Mouse (Mus musculus): Measurements from ENCODE around the gene Mcam.

DNA sequence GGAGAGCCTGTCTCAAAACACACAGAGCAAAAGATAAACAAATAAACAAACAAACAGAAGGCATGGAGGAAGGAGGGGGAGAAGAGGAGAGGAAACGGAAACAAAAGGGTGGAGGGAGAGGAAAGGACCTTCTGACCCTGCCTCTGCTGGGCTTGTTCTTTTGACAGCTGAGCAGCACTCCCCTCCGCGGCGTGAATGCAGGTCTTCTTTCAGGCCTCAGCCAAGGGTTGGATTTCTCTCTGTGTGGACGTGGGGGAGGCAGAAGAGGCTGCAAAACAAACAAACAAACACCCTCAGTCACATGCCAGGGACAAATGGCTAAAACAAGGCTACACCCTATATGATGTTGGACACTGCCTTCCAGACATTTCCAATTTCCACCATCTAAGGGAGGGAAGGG, 9.2 kb upstream of the Mcam start:
- TF ChIP-seq GATA1 (IDR thresholded peaks at IDR 0.05; ENCODE audit: borderline replicate concordance, low read length) (no peak), FLI1 (IDR thresholded peaks at IDR 0.05; ENCODE audit: low read length) (no peak)

Measured in megakaryocyte, embryonic 14.5 days (primary cell).